Mouse (Mus musculus): ENCODE data around the gene Vmn2r18. TPM values are rescaled to one million over a fixed set of nuclear protein-coding genes. Genes with fewer than 3 reads are reported as not detected.

The Vmn2r18 gene
- polyA plus RNA-seq (2016; fragmentation: Nextera tagmentation; extraction: Ambion mirVana), result 0.14 and 0.19 TPM in 2 replicates

DNA sequence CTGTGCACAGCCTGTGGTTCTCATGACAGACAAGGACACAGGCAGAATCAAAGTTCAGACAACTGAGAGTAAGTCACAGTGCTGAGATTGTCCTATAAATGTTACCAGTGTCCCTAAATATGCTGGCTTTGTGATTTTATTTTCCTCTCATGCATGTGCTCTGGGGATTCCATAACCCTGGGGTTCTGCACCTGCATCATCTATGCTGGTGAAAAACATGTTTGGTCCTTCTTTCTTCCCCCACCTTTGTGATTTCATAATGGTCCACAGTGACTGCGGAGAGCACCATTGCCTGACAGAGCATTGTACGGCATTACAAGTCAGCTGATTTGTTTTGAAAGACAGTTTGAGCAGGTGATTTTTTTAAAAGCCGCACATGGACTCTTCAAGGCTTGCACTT, at the start of gene Vmn2r18:
Gene Vmn2r18 (minus strand): TSS at position 101 of the 400 bp plus-strand sequence.
- H3K4me3 ChIP-seq, result no peak within 1 kb of the TSS
- no peaks in the 10 kb centered on the region for H3K27me3 ChIP-seq (ENCODE audit: insufficient read depth, poor library complexity, severe bottlenecking)
- no peaks in the 10 kb centered on the region for H3K36me3 ChIP-seq
- H3K4me1 ChIP-seq (replicated peaks), result no peaks in the 10 kb centered on the region
- H3K27ac ChIP-seq, result no peak within 1 kb of the TSS
- no peak for DNase-seq (ENCODE audit: low spot score)
- 87% methylated on average over 3 of the region's 3 CpGs for WGBS
- H3K9me3 ChIP-seq, result no peaks in the 10 kb centered on the region

- WGBS, result 67% methylated on average over 3 of the region's 3 CpGs
- H3K27ac ChIP-seq, result peak overlapping the region; percentile 95
- peak overlapping the region; percentile 85 for H3K4me3 ChIP-seq
- DNase-seq (ENCODE audit: low spot score), result no peak
- H3K27me3 ChIP-seq (ENCODE audit: insufficient read depth, poor library complexity, severe bottlenecking), result no peaks in the 10 kb centered on the region
- H3K36me3 ChIP-seq, result peaks cover 35% of the 10 kb centered on the region
- peaks cover 13% of the 10 kb centered on the region for H3K4me1 ChIP-seq (replicated peaks)
- H3K9me3 ChIP-seq, result no peaks in the 10 kb centered on the region
Measured at GRCm38 (mm10) chr5:151651411-151651784, 45.6 kb upstream of the Vmn2r18 start.

- H3K27me3 ChIP-seq (ENCODE audit: insufficient read depth, poor library complexity, severe bottlenecking), result no peaks in the 10 kb centered on the region
- peak; percentile 98 for DNase-seq (ENCODE audit: low spot score)
- H3K27ac ChIP-seq, result peak within 1 kb of the TSS; percentile 95
- peaks cover 40% of the 10 kb centered on the region for H3K36me3 ChIP-seq
- peak within 1 kb of the TSS; percentile 85 for H3K4me3 ChIP-seq
- H3K4me1 ChIP-seq (replicated peaks), result peaks cover 13% of the 10 kb centered on the region
- no peaks in the 10 kb centered on the region for H3K9me3 ChIP-seq
- under 1% methylated on average over 42 of the region's 42 CpGs for WGBS
Measured at GRCm38 (mm10) chr5:151650700-151651410, 45.0 kb upstream of the Vmn2r18 start, which contains the start of gene Rfc3. TSS of gene Rfc3 (minus strand) at chr5:151651242.

DNA sequence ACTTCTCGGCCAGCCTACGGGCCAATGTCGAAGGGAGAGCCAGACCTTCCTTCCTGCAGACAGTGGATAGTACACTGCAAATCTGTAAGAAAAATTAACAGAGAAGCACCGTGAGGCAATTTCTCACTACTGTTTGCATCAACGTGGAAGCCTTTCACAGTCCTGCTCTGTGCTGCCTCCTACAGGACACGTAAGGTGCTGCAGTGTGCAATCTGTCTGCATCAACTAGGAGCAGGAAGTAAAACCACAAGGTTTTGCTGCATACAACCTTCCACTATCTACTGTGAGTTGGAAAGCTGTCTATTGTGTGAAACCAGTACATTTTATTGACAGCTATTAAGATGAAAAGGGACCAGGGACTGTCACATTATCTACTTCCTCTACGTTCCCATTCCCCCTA, 39.0 kb upstream of the Vmn2r18 start:
- 95% methylated on average over 7 of the region's 7 CpGs for WGBS
- no peak overlapping the region for H3K27ac ChIP-seq
- H3K27me3 ChIP-seq (ENCODE audit: insufficient read depth, poor library complexity, severe bottlenecking), result no peaks in the 10 kb centered on the region
- H3K9me3 ChIP-seq, result 0 out of 2 replicates have a peak, but pooled peaks cover 10% of the 10 kb centered on the region
- H3K4me1 ChIP-seq (replicated peaks), result peaks cover 8% of the 10 kb centered on the region
- peak; percentile 20 for DNase-seq (ENCODE audit: low spot score)
- no peak overlapping the region for H3K4me3 ChIP-seq
- H3K36me3 ChIP-seq, result peaks cover 100% of the 10 kb centered on the region

DNA sequence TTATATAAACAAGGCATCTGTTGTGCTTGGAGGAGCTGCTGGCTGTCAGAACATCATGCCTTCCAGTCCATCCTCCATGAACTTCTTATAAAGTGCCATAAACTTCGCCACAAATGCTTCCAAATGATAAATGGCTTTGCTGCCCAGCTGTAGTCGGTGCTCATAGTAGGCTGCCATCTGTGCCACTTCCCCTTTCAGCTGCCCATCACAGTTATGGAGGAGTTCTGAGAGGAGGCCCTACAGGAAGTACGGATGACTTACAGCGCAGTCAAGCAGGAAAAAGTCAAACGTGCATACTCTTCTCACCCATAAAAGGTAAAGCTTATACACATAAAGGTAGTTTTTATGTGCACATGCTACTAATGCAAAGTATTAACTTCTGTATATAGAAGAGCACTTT, 37.0 kb upstream of the Vmn2r18 start:
- H3K4me1 ChIP-seq (replicated peaks), result no peaks in the 10 kb centered on the region
- no peak for DNase-seq (ENCODE audit: low spot score)
- no peak overlapping the region for H3K27ac ChIP-seq
- no peak overlapping the region for H3K4me3 ChIP-seq
- 95% methylated on average over 5 of the region's 5 CpGs for WGBS
- 0 out of 2 replicates have a peak, but pooled peaks cover 10% of the 10 kb centered on the region for H3K9me3 ChIP-seq
- no peaks in the 10 kb centered on the region for H3K27me3 ChIP-seq (ENCODE audit: insufficient read depth, poor library complexity, severe bottlenecking)
- H3K36me3 ChIP-seq, result peaks cover 82% of the 10 kb centered on the region

DNA sequence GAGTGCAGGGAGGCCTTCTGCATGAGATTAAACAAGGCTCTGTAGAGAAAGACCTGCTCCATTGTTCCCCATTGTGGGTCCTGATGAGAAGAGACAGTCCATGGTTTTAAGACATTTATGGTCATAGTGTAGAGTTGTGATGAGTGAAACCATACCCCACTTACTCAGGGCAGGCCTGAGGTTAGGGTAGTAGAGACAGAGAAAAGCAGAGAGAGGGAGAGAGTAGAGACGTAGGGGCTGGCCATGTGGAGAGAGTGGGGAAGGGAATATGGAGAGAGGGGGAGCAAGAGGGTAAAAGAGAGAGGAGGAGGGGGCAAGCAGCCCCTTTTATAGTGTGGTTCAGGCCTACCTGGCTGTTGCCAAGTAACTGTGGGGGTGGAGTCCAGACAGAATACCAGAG, 36.3 kb upstream of the Vmn2r18 start:
- WGBS, result 96% methylated on average over 1 of the region's 1 CpGs
- no peaks in the 10 kb centered on the region for H3K27me3 ChIP-seq (ENCODE audit: insufficient read depth, poor library complexity, severe bottlenecking)
- peaks cover 74% of the 10 kb centered on the region for H3K36me3 ChIP-seq
- DNase-seq (ENCODE audit: low spot score), result no peak
- no peaks in the 10 kb centered on the region for H3K4me1 ChIP-seq (replicated peaks)
- no peak overlapping the region for H3K27ac ChIP-seq
- no peak overlapping the region for H3K4me3 ChIP-seq
- 0 out of 2 replicates have a peak, but pooled peaks cover 10% of the 10 kb centered on the region for H3K9me3 ChIP-seq

DNA sequence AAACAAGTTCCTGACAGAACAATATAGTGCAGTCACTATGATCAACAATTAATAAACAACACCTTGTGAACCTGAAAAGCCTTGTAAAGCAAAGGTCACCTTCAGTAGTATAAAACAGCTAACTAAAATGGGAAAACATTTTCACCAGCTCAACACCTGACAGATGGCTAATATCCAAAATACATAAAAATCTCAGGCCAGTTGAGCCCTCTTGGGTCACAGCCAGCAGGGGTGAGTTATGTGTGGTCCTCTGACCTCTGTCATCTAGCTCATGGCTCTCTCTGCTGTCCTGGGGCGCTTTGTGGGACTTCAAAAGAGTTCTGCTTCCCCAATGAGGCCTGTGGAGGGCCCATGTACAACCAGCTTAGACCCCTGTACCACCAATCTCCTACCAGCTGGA, 4.1 kb downstream of the Vmn2r18 start:
- H3K36me3 ChIP-seq, result no peaks in the 10 kb centered on the region
- 53% methylated on average over 1 of the region's 1 CpGs for WGBS

More for the DNA sequence above, 4.1 kb downstream of the Vmn2r18 start:
- no peak for DNase-seq (ENCODE audit: low spot score)
- H3K4me3 ChIP-seq, result no peak overlapping the region
- H3K4me1 ChIP-seq (replicated peaks), result no peaks in the 10 kb centered on the region
- no peaks in the 10 kb centered on the region for H3K27me3 ChIP-seq (ENCODE audit: insufficient read depth, poor library complexity, severe bottlenecking)
- no peaks in the 10 kb centered on the region for H3K9me3 ChIP-seq
- H3K27ac ChIP-seq, result no peak overlapping the region

Other genes with a start within 250 kb of the Vmn2r18 start
- gene Gm42906, start 177.9 kb downstream of the Vmn2r18 start, polyA plus RNA-seq (2016; fragmentation: Nextera tagmentation; extraction: Ambion mirVana), result not detected in 2 replicates
- gene Rfc3, start 45.2 kb upstream of the Vmn2r18 start, polyA plus RNA-seq (2016; fragmentation: Nextera tagmentation; extraction: Ambion mirVana), result 132 and 144 TPM in 2 replicates